Mouse (Mus musculus): ENCODE data around the gene Pax7.

Gene Pax7

DNA sequence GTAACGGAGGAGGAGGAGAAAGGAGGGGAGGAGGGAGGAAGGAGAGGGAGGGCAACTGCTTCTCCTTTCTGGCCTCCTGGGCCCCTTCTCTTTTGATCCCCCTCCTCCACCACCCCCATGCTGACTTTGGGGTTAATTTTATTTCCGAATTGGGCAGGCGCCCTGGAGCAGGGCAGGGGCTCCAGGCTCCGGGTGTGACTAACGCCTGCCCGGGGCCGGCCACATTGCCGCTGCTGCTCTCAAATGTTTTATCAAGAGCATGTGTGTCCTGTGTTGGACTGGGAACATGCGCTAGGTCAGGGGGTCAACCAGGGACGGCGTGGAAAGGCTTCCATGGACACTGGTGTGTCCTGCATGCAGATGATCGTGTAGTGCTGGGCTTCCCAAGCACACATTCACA, 87.2 kb downstream of the Pax7 start:
- no peak for DNase-seq

DNA sequence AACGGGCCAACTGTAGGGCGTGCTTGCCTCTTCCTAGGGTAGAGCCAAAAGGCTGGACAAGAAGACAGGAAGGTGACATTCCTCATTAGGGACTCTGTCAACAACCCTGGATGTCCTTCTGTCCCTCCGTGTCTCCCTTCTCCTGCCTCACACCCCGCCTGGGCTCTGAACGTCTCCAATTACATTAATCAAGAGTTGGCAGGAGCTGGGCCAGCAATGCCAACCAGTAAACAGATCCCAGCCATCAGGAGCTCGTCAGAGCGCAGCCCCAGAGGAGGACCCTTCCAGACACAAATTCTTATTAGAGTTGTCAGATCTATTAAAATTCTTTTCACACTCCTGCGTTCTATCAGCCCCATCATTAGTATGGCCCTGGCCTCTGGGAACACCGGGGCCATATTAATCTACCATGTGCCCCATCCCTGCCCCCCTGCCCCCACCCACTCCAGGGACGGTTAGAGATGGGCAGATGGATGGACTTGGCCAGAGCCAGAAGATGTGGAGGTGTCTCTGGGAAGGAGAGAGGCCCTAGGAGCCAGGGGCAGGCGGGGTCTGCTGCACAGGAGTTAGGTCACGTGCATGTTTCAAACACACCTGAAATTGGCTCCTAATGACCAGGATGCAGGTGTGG, 88.4 kb downstream of the Pax7 start:
- DNase-seq, result no peak

DNA sequence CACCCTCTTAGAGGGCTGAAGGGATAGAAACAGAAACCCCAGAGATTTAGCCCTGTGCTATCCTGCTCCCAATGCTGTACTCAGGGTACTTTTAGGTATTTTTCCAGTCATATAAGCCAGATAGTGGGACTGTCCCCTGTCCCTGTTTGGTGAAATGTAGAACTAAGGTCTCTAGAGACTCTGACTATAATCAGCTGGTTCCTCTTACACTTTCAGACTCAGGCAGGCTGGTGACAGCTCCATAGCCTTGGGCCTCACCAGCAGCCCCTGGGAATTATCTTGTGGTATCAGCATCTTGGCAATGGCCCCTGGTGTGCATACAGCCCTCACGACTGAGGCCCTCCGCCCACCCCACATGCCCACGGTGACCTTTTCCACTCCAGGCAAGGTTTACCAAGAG, 89.7 kb downstream of the Pax7 start:
- DNase-seq, result no peak

DNA sequence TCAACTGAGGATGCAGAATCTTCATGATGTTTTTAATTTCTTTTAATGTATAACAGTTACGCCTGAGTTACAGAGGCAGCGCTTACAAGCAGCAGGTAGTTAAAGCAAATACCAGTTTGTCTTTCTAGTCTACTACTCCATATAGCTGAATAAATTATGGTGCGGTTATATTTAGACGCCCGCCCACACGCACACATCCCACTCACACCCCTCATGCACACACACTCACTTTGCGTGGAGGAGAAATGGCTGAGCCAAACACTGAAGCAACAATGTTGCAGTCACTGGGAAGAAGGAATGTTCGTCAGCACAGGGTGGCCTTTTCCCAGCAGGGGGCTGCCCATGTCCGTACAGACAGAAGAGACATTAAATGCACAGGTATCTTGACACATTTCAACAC, 96.3 kb downstream of the Pax7 start:
- no peak for DNase-seq

DNA sequence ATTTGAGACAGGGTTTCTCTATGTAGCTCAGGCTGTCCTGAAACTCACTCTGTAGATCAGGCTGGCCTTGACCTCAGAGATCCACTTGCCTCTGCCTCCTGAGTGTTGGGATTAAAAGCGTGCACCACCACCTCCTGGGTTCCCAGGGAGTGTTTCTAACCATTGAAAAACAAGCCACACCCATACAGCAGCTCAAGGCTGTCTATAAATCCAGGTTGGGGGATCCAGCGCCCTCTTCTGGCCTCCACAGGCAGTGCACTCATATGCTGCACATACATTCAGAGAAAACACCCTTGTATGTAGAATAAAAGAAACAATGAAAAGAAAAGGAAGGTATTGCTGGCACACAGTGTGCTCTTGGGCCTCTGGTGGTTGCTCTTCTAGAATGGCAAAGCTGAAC, 106.2 kb downstream of the Pax7 start:
- DNase-seq, result no peak

DNA sequence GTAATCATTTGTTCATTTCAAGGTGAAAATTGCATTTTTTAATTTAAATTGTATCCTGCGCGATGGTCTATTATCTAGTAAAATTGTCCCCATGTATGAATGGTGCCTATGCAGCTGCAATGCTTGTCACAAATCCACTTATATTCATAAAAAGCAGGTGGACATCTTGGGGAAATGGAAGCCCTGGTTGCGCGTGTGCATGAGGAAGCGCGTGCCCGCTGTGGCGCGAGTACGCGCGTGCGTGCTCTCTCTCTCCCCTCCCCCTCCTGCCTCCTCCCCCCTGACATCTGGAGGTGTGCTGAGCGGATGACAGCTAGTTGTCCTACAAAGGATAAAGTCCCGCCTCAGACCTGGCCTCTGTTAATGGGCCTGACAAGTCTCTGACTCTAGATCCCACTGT, 107.9 kb downstream of the Pax7 start:
- DNase-seq, result no peak

DNA sequence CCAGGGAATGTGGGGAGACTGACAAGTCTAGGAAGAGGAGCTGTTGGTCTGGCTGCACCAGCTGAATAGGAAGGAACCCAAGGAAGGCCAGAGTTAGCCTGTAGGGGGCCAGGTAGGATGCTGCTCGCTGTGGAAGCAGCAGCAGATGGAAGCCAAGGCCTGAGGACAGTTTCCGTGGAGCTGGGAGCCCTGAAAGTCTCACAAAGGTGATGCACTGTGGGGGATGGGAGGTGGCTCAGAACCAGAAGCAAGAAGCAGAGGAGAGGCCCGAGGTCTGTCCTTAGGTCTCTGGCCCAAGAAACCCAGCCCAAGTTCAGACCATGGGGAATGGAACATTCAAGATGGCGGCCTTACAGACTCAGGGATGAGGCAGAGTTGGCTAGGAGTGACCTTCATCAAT, 109.0 kb downstream of the Pax7 start:
- DNase-seq, result no peak

DNA sequence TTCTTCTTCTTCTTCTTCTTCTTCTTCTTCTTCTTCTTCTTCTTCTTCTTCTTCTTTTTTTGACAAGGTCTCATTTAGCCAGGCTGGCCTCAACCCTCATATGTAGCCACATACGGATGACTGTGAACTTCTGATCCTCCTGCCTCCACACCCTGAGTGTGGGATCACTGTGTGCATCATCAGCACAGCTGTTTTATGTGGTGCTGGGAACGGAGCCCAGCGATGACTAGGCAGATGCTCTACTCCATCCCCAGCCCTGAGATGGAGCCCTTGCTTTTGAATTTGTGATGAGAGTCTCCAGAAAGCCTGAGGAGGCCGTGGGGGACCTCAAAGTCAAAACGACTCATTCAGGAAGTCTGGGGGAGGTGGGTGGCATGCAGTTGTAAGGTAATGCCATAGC, 114.3 kb downstream of the Pax7 start:
- DNase-seq, result no peak

DNA sequence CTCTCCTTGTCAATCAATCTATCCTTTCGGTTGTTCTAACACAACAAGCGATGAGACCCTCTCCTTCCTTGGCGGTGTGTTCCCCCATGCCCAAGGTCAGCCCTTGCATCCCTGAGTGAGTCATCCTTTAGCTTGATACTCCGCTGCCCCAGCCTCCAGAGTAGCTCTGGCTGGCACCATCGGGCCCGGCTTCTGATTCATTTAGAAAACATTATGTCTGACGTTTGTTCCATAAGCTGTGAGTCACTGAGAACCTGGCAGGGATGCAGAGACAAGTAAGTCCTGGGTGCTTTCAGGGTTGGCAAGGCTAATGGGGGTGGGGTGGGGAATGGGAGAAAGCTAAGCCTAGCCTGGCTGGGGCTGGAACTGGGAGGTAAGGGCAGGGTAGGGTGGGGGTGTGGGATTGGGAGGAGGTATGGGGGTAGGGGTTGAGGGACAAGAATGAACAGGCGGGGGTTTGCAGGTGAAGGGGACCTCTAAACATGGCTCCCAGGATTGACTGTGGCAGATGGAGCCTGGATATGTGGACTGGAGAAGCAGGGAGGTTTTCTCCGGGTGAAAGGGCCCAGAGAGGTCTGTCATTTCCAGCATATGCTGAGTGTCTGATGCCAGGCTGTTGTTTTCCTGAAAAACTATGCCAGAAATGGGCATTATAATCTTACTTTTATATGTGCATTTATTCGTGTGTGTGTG, 116.7 kb downstream of the Pax7 start:
- DNase-seq, result no peak

DNA sequence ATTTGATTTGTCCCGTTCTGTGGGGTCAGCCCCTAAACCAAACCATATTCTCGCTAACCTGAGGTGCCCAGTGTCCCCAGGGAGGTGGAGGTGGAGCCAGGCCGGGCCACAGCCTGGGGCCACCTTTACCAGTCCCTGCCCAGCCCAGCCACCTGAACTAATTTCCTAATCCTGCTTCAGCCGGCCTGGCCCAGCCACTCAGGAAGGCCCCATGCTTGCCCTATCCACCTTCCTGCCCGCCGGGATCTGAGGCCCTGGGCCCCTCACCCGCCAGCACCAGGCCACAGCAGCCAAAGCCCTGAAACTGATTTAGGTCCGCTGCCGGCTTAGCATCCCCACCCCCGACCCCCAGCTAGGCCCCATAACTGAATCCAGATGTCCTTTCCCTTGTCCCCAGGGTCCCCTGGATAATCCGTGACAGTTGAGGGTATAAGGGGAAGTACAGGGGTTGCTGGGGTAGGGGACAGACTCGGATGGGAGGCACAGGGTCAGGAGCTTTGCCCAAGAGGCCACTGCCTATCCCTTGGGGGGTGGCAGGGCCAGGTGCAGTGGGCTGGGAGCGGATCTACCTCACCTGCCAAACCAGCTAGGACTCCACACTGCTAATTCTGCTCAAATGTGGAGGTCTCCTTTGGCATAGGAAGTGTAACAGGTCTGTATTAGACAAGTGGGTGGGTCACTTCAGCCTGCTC, 117.9 kb downstream of the Pax7 start:
- DNase-seq, result no peak

DNA sequence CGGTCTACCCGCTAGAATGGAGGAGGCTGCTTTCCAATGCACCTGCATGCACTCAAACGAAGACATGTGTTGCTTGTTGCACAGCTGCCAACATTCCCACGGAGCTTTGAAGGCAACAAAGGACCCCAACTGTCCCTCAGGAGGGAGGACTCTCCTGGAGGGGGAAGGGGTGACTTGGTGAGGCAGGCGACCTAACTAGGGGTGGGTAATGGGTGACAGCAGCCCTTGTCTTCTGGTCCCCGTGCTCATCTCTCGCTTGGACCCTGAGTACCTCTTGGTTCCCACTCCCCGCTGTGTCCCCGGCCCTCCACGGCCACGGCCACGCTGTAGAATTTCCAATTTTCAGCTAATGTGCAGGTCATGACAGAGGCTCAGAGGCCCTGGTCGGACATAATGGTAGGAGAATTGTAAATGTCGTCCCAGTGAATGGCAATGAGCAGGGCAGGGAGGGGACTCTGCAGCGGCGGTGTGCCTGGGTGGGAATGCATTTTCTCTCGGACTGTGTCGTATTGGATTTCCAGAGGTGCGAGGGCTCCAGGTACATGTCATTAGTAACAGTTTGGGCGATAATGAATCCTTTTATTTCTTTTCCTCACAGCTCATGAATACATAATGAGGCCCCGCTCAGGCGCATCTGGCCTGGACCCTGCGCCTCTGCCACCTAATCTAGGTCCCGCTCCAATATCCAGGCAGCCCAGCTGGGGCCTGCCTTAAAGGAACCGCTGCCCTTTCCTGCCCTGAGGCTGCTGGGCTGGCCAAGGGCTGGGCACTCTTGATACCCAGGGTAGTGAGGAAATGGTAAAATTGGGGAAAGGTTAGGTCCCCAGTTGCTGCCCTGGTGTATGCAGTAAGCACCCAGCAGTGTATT, 122.6 kb downstream of the Pax7 start:
- DNase-seq, result no peak

DNA sequence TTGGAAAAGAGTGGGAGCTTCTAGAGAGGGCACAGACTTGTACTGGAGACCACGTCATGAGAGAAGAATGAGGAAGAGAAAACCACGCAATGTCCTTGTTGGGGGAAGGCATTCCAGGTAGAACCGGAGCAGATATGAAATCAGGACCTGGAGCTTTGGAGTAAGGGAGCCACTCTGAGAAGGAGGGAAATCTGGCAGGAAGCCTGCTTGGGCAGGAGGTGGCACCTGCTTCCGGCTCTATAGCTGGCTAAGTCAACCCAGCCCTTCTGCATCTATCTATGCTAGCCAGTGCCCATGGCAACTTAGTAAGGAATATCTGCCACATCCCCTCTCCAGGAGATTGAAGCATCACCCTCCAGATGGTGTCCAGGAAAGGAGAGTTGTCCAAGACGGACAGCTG, 127.3 kb downstream of the Pax7 start:
- no peak for DNase-seq

DNA sequence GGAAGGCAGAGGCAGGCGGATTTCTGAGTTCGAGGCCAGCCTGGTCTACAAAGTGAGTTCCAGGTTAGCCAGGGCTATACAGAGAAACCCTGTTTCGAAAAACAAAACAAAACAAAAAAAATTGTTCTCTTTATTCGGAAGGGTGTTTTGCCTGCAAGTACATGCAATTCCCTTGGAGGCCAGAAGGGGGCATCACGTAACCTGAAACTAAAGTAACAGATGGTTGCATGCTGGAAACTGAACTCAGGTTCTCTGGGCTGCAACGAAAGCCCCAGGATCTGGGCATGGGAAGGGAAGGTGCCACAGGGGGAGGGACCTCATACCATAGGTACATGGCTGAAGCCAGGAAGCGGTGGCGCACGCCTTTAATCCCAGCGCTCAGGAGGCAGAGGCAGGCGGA, 129.9 kb downstream of the Pax7 start:
- no peak for DNase-seq

DNA sequence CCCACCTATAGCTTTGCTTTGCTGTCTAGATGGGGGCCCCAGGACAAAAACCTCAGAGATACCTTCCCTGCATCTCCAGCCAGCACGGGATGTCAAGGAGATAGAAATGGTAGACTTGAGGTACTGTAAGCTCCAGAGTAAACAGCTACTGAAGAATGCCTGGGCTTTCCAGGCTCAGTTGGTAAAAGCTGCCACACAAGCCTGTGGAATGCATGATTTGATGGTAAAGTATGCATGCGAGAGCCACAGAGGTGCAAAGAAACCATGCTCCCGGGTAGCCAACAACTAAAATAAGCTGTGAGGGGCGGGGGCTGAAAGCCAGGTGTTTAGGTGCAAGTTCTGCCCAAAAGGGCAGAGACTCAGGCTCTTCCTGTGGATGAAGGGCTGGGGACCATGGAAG, 130.4 kb downstream of the Pax7 start:
- no peak for DNase-seq

DNA sequence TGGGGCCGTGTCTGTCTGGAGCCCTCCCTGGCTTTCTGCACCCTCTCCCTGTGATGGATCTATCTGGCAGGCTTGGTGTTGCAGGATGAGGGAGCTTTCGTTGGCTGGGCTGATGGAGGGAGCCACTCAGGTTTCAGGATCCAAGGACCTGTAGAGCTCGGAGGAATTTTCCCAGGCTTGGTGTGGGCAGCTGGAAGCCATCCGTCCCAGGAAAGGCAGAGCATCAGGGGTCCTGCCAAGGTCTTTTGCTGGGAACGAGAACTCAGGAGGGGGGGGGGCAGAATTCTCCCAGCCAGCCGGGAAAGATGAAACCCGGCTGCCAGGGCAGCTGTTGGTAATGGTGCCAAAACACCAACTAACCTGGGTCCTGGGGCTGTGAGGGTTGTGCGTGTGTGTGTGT, 134.7 kb downstream of the Pax7 start:
- no peak for DNase-seq

DNA sequence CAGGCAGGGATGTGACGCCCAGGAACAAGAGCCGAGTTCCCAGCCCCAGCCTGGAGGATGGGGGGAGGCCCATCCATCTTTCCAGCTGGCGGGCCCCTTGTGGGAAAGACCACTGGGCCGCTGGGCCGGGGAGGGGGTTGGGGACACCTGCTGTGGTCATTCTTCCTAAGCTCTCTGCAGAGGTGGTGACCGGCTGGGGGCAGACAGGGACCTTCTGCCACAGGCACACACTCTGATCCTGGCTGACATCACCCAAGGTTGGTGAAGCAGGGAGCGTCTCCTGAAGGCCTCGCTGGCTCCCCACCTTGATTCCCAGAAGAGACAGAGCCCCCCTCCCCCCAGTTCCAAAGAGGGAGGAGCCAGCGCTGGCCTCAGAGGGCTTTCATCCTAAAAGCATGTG, 135.6 kb downstream of the Pax7 start:
- DNase-seq, result no peak

DNA sequence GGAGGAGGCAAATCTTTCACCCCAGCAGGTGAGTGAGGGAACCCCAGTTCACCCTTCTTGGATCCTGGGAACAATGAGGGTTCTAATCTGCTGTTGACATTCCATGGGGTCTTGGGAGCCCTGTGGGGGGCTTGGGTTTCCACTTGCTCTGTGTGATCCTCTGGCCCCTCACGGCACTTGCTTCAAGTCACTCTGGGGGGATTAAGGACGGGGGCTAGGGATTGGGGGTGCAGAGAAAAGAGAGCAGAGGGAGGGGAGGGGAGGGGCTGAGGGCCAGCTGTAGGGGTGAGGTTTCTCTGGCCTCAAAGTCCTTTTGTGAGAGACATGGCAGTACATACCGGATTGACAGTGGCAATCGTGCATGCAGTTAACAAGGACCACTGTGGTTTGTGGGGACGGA, 140.0 kb downstream of the Pax7 start:
- no peak for DNase-seq

DNA sequence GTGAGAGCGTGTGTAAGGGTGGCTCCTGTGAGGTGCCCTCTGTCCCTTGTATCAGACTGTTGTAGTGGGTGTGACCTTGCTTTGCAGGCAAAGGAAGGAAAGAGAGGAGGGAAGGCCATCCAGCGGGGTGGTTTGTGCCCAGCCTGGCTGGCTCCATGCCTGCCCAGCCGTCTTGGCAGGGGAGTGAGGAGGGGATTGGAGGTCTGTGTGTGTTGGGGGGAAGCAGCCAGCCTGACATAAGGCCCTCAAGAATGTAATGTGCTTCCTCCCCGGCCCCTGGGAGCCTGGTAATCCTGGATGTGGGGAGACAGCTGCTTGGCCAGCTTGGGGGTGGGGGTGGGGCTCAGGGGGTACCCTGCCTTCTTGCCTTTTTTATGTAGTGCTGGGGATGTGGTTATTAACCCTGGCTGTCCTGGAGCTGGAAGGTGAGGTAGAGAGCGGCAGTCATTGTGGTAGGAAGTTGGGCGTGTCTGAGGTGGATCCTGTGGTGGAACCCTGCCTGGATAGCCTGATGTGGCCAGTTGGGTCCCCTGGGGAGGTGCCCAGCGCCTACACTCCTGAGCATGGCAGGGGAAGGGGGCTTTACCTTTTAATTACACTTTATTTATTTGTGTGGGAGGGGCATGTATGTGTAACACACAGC, 143.6 kb downstream of the Pax7 start:
- DNase-seq, result no peak

DNA sequence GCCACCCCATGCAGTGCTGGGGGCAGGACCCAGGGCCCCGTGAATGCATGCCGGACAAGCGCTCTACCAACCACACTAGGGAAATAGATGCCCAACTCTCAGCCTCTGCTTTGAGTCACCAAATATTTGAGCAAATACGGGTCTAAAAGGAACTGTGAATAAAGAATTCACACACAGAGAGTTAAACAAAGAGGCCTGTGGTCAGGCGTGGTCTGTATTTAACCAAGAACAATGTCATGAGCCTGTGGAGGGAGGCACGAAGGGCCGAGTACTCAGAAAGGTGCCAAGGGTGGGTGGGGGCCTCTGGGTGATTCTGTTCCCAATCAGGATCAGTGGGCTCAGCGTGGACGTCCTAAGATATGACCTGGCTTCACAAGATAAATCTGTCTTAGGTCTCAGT, 145.3 kb downstream of the Pax7 start:
- DNase-seq, result no peak

All from cerebellum, adult 9-10 months (tissue).